29 mouse cellular contexts compared by ENCODE assay signal in the genomic region with DNA sequence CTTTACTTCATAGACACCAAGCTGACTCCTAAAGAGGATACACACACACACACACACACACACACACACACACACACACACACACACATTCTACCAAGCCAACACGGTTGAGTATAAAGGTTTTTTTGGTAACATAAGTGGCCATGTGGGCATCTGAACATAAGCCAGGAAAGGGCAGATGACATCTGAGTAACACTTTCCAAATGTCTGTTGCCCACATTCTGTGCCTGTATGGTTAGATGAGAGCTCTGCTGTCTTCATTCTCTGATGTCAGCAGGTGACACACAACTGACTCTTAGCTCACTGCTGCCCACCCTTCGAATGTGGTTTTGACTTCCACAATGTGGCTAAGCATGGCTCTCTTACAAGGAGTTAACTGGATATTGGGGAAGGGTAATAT. TPM values are rescaled to one million over a fixed set of nuclear protein-coding genes. Genes with fewer than 3 reads are reported as not detected.
DNase-seq lines count a peak whose midpoint lies in the region; ATAC-seq and TF ChIP-seq lines count a peak whose summit lies in the region.
"Had no signal": no experiment of that assay in that cellular context is flagged by ENCODE, and none has a peak within 500 bp of the region (broad histone marks: within the 10 kb centered on the region; RNA-seq: fewer than 3 reads in every experiment).

No protein-coding gene starts in this region.

- peak overlapping the region; percentile 31; the same call in 1 of the 2 replicates for H3K27ac ChIP-seq in liver, postnatal 0 days (ENCODE audit: low read depth)
- no peak overlapping the region for H3K27ac ChIP-seq in liver, embryonic 12.5 days
- no peak overlapping the region for H3K27ac ChIP-seq in kidney, adult 2 months (ENCODE audit: insufficient read depth, low read depth, low read length)
- H3K27ac ChIP-seq: embryonic facial prominence, embryonic 15.5 days; gastrocnemius, adult 2 months; kidney, postnatal 0 days; midbrain, embryonic 13.5 days; neural tube, embryonic 13.5 days had no signal

- WGBS in liver, postnatal 0 days (ENCODE audit: insufficient replicate concordance) = 65% methylated on average over 2 of the region's 2 CpGs
- 59% methylated on average over 2 of the region's 2 CpGs for WGBS in liver, embryonic 12.5 days (ENCODE audit: insufficient replicate concordance)
- 80% methylated on average over 2 of the region's 2 CpGs for WGBS in kidney, adult 2 months

- no peaks in the 10 kb centered on the region for H3K27me3 ChIP-seq in liver, postnatal 0 days (ENCODE audit: insufficient read depth, low read length)
- no peaks in the 10 kb centered on the region for H3K27me3 ChIP-seq in liver, embryonic 12.5 days (replicated peaks)
- H3K27me3 ChIP-seq in kidney, adult 2 months (replicated peaks; ENCODE audit: control insufficient read depth, insufficient read depth, low read length) = no peaks in the 10 kb centered on the region
- H3K27me3 ChIP-seq: embryonic facial prominence, embryonic 15.5 days; midbrain, embryonic 13.5 days; neural tube, embryonic 13.5 days had no signal

- H3K4me3 ChIP-seq in liver, postnatal 0 days (ENCODE audit: low read depth, low read length) = no peak overlapping the region
- no peak overlapping the region for H3K4me3 ChIP-seq in liver, embryonic 12.5 days
- no peak overlapping the region for H3K4me3 ChIP-seq in kidney, adult 2 months (ENCODE audit: insufficient read depth, low read depth, low read length)
- H3K4me3 ChIP-seq: embryonic facial prominence, embryonic 15.5 days; gastrocnemius, adult 2 months; midbrain, embryonic 13.5 days; neural tube, embryonic 13.5 days had no signal

- peaks cover 4% of the 10 kb centered on the region; the same call in 1 of the 2 replicates for H3K4me1 ChIP-seq in liver, postnatal 0 days (ENCODE audit: insufficient read depth)
- no peaks in the 10 kb centered on the region for H3K4me1 ChIP-seq in liver, embryonic 12.5 days
- H3K4me1 ChIP-seq in kidney, adult 2 months (ENCODE audit: control insufficient read depth, insufficient read depth, low read length) = no peaks in the 10 kb centered on the region
- H3K4me1 ChIP-seq: embryonic facial prominence, embryonic 15.5 days had no signal

- no peak for TF ChIP-seq CTCF in liver, postnatal 0 days (IDR thresholded peaks at IDR 0.05; ENCODE audit: low read depth)
- TF ChIP-seq CTCF in kidney, adult 2 months (conservative IDR thresholded peaks at IDR 0.05; ENCODE audit: insufficient read depth, insufficient read length, low read depth, low read length) = no peak

- no peak for TF ChIP-seq EP300 in liver, postnatal 0 days (IDR thresholded peaks at IDR 0.05; ENCODE audit: low read depth)

- H3K36me3 ChIP-seq in liver, postnatal 0 days (replicated peaks; ENCODE audit: insufficient read depth, low read length) = no peaks in the 10 kb centered on the region
- H3K36me3 ChIP-seq in liver, embryonic 12.5 days = peaks cover 14% of the 10 kb centered on the region
- no peaks in the 10 kb centered on the region for H3K36me3 ChIP-seq in kidney, adult 2 months (ENCODE audit: control insufficient read depth, insufficient read depth, low read length)
- H3K36me3 ChIP-seq: embryonic facial prominence, embryonic 15.5 days had no signal

- no peak overlapping the region for H3K4me2 ChIP-seq in liver, postnatal 0 days (ENCODE audit: low read depth, low read length)
- no peak overlapping the region for H3K4me2 ChIP-seq in liver, embryonic 12.5 days
- H3K4me2 ChIP-seq: embryonic facial prominence, embryonic 15.5 days; heart, embryonic 11.5 days; midbrain, embryonic 13.5 days; neural tube, embryonic 13.5 days had no signal

- no peak for TF ChIP-seq POLR2A in kidney, adult 2 months (IDR thresholded peaks at IDR 0.05; ENCODE audit: low read depth, low read length)

- no peak overlapping the region for H3K9ac ChIP-seq in liver, postnatal 0 days (replicated peaks)
- no peak overlapping the region for H3K9ac ChIP-seq in liver, embryonic 12.5 days
- H3K9ac ChIP-seq: embryonic facial prominence, embryonic 15.5 days; midbrain, embryonic 13.5 days; neural tube, embryonic 13.5 days had no signal

- no peaks in the 10 kb centered on the region for H3K9me3 ChIP-seq in liver, postnatal 0 days (ENCODE audit: low read length)
- H3K9me3 ChIP-seq in liver, embryonic 12.5 days (replicated peaks) = no peaks in the 10 kb centered on the region
- H3K9me3 ChIP-seq: embryonic facial prominence, embryonic 15.5 days; midbrain, embryonic 13.5 days; neural tube, embryonic 13.5 days had no signal

- ATAC-seq in liver, postnatal 0 days = no peak
- ATAC-seq in liver, embryonic 12.5 days = no peak
- ATAC-seq: CD4-positive, CD25-positive, alpha-beta regulatory T cell, adult 4 months; forebrain, embryonic 14.5 days; hindbrain, embryonic 16.5 days; intestine, postnatal 0 days; lung, postnatal 0 days; midbrain, embryonic 13.5 days had no signal

- DNase-seq in liver, postnatal 0 days = no peak
- DNase-seq in Muller cell, postnatal 12 days (ENCODE audit: inconsistent ontology term) = peak; percentile 32
- peak; percentile 37 for DNase-seq in cerebellum, adult 8-10 months
- peak; percentile 47 to 65 for DNase-seq in cerebellum, postnatal 36 days
- no peak for DNase-seq in kidney, adult 2 months
- no peak for DNase-seq in urinary bladder, adult 18-20 months (ENCODE audit: low spot score in 2 of 2)
- DNase-seq in kidney, adult 8-10 months = no peak
- DNase-seq: adrenal gland, postnatal 25 days; gastrocnemius, adult 2 months; layer of hippocampus, adult 9-11 months; liver; retina, postnatal 1 day; right cerebral cortex, postnatal 25 days; spleen, adult 18-20 months had no signal

RNA-seq across cellular contexts. Expression of a gene that starts 13.3 kb away (rescaled TPM):
- 1,210 and 1,257 TPM in 2 replicates for polyA plus RNA-seq in liver, postnatal 0 days (2015; fragmentation: Nextera tagmentation; extraction: Ambion mirVana)
- polyA plus RNA-seq in liver, embryonic 12.5 days (2016; fragmentation: Nextera tagmentation; extraction: Ambion mirVana) = 1,480 and 1,497 TPM in 2 replicates
- polyA plus RNA-seq in kidney, adult 2 months (2012; rRNA removed) = 520 and 773 TPM in 2 replicates

RNA-seq across cellular contexts. Expression of a gene that starts 24.0 kb away (rescaled TPM):
- not detected in 2 replicates for polyA plus RNA-seq in liver, postnatal 0 days (2015; fragmentation: Nextera tagmentation; extraction: Ambion mirVana)
- not detected in 2 replicates for polyA plus RNA-seq in liver, embryonic 12.5 days (2016; fragmentation: Nextera tagmentation; extraction: Ambion mirVana)
- not detected in 2 replicates for polyA plus RNA-seq in kidney, adult 2 months (2012; rRNA removed)
- polyA plus RNA-seq: CD4-positive, CD25-positive, alpha-beta regulatory T cell, adult 4 months; embryonic facial prominence, embryonic 15.5 days; forebrain, embryonic 14.5 days; frontal cortex, adult 2 months; heart, embryonic 11.5 days; heart, postnatal 0 days; hindbrain, embryonic 16.5 days; intestine, postnatal 0 days; kidney, postnatal 0 days; large intestine, adult 2 months; liver, embryonic 16.5 days; lung, postnatal 0 days; midbrain, embryonic 13.5 days; neural tube, embryonic 13.5 days had no signal

Comparison
In these comparisons a context has a peak if more than half of its experiments do, and no peak if none do; other contexts are left out.
1. DNase-seq: peak in Muller cell, postnatal 12 days (single experiment), cerebellum, adult 8-10 months (single experiment) and cerebellum, postnatal 36 days (2 of 2); none in liver, postnatal 0 days (single experiment), kidney, adult 2 months (single experiment), urinary bladder, adult 18-20 months (0 of 2) and kidney, adult 8-10 months (0 of 2).